Mouse (Mus musculus) retina, postnatal 1 day (tissue): ENCODE results near the gene Gm9507.

Experiments
- DNase-seq: peaks from one replicate; pipeline ENCODE4 v3.0.0-alpha.2; 2012

The Gm9507 gene

GRCm38 (mm10) chr10:77769727-77770126, 41.9 kb downstream of the Gm9507 start:
- no peak for DNase-seq
